Mouse (Mus musculus) neutrophil, adult 65 days (primary cell): Measurements from ENCODE around the gene Six1. TPM values are rescaled to one million over a fixed set of nuclear protein-coding genes. Genes with fewer than 3 reads are reported as not detected.

Experiments used
- total RNA-seq: library from RNA; stranded (reverse); gene quantifications from 2 replicates; pipeline ENCODE4 v1.2.4, GENCODE M21; 2023

The Six1 gene
- not detected in 2 replicates for total RNA-seq

DNA sequence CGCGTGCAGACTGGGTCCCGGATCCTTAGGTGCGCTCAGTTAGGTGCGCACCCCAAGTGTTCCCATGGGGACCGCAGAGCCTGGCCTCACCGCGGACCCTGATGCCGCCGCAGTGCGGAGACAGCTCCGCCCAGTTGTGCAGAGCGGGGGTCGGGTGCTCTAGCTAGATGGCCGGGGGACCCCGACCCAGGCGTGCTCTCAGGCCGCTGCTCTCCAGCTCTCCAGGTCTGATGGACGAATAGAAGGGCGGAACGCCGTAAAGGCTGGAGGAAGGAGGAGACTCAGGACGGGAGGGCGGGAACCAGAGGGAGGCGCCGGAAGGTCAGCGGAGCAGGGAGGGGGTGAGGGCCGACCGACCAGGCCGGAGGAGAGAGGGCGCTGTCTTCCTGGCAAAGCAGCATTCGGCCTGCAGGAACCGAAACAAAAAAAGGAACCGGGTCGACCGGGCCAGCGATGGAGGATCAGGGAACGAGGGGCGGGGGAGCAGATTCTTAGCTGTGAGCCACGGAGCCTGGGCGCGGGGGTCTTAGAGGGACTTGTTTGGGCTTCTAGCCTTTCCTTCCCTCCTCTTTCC, at the start of gene Six1:
Gene Six1, minus strand, starts transcription at position 220 of the 574 bp plus-strand sequence.

Other genes starting within 250 kb of the Six1 start
- gene Six6, start 114.0 kb downstream of the Six1 start, total RNA-seq = not detected in 2 replicates
- not detected in 2 replicates for gene 4930447C04Rik, start 113.1 kb downstream of the Six1 start, total RNA-seq
- 0.09 TPM in 1 of 2 replicates, not detected in the other for gene Six4, start 59.6 kb upstream of the Six1 start, total RNA-seq
- 5.6 and 7.4 TPM in 2 replicates for gene Mnat1, start 69.8 kb upstream of the Six1 start, total RNA-seq
- gene Trmt5, start 232.8 kb upstream of the Six1 start, total RNA-seq = 4.8 and 7.2 TPM in 2 replicates
- 8.4 and 19.3 TPM in 2 replicates for gene Slc38a6, start 232.9 kb upstream of the Six1 start, total RNA-seq